Mouse (Mus musculus) heart, postnatal 10 days (tissue): ENCODE measurements around the gene Phf20. TPM values are rescaled to one million over a fixed set of nuclear protein-coding genes. Genes with fewer than 3 reads are reported as not detected.

Source experiments
- DNase-seq, 2 experiments: peaks; one replicate each; pipeline ENCODE4 v3.0.0; 2021
- intact Hi-C: fragments of 180-260 bp; cut with DNase I; formaldehyde crosslinking; loops from one replicate; pipeline ENCODE4 v1.15.1; 2025
- total RNA-seq, 2 experiments: library from RNA; stranded (reverse); gene quantifications; 2 replicates each; pipeline ENCODE4 v1.2.3; 2021

Phf20 gene
- total RNA-seq, 2 experiments from 2014 or later = 20.6 to 27.5 TPM

DNA sequence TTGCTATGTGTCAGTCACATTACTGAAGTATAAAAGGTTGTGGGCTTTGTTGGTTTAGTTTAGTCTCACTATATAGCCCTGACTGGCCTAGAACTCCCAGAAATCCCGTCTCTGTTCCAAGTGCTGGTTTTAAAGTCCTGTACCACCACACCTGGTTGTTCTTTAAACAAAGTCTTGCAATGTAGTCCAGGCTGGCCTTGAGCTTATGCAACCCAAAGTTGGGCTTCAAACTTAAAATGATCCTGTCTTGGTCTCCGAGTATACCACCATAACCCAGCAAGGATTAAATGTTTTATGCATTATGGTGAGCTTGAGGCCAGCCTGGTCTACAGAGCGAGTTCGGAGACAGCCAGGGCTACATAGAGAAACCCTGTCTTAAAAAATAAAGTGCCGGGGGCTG, 113.7 kb downstream of the Phf20 start:
- intact Hi-C loops = no loop called here
- DNase-seq = no peak

DNA sequence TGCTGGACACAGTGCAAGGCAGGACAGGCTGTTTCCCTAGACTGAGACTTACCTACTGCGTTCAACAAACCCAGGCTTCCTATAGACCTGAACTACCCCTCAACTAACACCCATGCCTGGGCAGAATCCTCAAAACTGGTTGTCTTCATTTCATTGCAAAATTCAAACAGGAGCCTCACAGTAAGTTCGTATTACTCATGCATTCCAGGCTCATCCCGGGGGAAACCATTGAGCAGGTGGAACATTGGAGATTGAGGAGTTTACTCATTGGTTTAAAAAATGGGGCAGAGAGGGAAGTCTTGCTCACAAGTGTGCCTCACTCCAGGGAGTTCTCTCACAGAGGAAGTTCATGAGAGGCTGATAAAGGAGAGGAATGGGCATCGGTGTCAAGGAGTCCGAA, 114.2 kb downstream of the Phf20 start:
- intact Hi-C loops = no loop called here
- DNase-seq = no peak

DNA sequence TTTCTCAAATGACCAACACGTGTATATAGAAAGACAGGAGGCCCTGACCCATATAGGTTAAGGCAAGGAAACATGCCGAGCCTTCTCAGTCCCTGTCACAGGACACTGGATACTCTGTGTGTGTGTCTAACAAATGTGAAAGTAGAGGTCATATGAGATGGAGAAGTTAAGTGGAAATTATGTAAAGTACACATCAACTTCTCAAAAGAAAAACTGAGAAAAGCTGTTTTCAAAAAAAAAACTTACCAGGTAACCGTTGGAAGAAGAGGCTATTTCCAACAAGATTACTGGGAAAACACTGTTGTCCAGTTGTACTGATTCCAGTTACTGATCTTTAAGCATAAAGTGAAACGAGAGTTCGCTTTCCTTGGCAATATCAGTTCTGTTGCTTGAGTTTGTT, 114.7 kb downstream of the Phf20 start:
- intact Hi-C loops = no loop called here
- no peak for DNase-seq

DNA sequence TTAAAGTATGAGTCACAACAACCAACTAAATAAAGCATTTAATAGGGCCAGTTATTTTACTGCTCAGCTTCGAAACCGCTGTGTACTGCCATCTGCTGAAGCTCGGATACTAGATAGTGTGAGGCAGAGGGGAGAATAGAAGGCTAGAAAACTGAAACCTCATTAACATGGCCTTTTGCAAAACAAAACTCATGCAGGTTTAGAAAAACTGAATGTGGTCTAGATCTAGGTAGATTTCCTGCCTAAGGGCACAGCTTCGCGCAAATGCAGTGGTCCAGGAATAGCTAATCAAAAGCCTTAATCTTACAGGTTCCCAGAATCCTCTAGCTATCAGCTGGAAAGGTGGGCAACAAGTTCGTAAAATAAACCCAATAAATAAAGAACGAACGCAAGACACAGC, 115.2 kb downstream of the Phf20 start:
- no peak for DNase-seq
- intact Hi-C loops = no loop called here

DNA sequence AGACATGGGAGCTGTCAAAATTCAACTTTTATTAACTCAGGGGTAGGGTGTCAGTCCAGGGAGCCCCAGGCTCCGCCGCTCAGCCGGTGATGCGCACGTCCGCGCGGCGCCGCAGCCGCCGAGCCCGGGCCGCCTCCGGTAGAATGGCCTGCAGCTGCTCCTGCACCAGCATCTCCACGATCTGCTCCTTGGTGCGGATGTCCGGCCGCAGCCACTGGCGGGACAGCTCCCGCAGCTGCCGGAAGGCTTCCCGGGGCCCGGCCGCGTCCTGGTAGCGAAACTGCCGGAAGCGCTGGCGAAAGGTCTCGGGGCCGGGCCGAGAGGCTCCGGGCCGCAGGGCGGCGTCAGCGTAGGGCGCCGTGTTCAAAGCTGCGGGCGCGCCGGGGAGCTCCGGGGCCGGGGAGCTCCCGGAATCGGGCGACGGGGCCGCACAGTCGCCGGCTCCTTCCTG, 115.6 kb downstream of the Phf20 start:
- DNase-seq = peak; percentile 80 to 83
- intact Hi-C loops = no loop called here

DNA sequence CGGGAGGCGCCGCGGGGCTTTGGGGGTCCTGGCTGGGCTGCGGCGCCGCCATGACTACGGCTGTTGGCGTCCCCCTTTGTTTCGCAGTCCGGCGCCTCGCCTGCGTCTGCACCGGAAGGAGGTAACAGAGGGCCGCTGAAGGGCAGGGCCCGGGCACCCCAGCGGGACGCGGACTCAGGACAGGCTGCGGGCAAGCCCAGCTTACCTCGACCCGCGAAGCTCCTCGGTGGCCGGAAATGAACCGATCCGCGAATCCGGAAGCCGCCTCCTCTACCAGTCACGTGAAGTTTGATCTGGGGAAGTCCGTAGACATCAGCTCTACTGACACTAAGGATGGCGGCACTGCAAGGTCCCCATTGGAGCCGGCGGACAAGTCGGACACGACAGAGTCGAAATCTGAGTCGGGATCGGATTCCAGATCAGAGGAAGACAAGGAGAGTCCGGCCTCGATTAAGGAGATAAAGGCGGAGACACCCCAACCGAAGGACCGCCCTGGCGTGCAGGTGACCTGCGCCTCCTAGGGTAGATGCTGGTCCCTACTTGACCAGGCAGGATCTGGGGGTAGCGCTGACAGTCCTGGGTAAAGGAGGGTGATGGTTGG, 116.1 kb downstream of the Phf20 start, which contains the start of the genes Cnbd2 and Scand1:
Gene Cnbd2 (plus strand): TSS at position 3 of the 601 bp plus-strand sequence.
Gene Scand1 (minus strand): TSS at position 408 of the 601 bp plus-strand sequence.
- intact Hi-C loops = no loop called here
- peak; percentile 90 for DNase-seq

DNA sequence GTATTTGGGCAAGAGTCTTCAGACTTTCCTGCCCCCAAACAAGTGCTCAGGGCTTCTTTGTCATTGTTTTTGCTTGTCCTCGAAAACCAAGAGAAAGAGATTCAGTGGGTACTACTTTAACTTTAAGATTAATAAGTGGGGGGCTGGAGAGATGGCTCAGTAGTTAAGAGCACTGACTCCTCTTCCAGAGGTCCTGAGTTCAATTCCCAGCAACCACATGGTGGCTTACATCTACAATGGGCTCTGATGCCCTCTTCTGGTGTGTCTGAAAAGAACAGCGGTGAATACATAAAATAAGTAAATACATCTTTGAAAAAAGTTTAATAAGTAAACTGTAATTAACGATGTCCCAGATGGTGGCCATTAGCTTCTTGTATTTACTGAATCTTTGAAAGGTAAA, 116.9 kb downstream of the Phf20 start:
- intact Hi-C loops = no loop called here
- no peak for DNase-seq

DNA sequence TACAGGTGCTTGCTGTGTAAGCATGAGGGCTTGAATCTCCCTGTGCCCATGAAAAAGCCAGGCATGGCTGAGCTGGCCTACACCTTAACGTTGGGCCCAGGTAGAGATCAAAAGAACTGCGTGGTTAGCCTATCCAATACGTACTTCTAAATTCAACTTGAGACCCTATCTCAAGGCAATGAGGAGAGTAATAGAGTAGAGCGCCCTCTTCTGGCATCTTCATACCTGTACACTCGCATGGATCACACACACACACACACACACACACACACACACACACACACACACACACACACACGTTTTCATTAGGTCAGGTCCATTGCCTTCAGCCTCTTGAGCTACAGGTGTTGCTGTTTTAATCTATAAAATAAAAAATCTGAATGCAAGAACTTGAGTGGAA, 118.5 kb downstream of the Phf20 start:
- DNase-seq = no peak
- intact Hi-C loops = no loop called here

DNA sequence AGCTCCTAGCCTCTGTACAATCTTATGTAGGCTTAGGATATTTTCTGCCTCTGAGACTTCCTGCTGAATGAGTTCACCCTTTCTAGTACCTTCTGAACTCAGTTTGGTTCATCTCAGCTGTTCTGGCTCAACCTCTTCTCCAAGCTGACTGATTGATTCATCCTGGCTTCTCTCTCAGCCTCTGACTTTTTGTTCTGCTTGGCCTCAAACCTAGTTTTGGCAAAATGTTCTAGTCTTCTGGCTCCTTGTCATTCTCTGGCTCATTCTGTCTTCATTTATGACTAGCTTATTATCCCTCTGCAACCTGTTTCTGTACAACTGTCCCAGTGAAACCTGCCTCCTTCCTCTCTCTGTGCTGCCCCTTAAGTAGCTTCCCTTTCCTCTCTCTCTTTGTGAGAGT, 122.2 kb downstream of the Phf20 start:
- intact Hi-C loops = no loop called here
- DNase-seq = peak; percentile 37 to 44

DNA sequence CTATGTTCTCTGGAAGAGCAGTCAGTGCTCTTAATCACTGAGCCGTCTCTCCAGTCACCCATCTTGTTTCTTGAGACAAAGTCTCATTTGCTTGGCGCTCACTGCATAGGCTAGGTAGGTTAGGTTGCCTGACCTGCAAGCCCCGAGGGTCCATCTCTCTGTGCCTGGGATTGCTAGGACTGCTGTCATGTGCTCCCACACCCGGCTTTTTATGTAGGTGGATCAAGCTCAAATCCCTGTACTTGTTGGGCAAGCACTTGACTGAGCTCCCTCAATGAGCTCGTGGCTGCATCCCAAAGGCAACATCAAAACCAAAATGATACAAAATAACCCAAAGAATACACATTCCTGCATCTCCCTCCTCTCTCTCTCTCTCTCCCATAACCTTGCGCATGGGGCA, 125.3 kb downstream of the Phf20 start:
- intact Hi-C loops = no loop called here

DNA sequence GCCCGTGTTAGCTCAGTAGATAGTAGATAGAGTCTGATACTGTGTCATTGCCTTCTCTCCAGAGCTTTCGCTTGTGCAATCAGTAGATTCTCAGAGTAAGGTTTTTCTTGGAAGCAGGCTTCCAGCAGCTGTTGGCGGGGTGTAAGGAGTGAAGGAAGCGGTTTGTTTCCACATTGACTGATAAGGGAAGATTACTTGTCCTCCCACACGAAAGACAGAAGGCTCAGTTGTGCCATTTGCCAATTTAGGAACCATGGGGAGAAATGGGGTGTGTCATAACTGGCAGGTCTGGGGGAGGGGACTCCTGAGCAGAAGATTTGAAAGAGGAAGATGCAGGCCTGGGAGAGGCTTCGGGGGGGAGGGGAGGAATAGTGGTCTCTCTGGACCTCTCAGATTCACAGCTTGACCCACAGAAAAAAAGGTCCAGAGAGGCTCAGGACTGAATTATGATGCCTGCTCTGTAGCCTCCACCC, 127.9 kb downstream of the Phf20 start:
- intact Hi-C loops = no loop called here
- peak; percentile 60 to 61 for DNase-seq

More for the DNA sequence above, 125.3 kb downstream of the Phf20 start:
- no peak for DNase-seq

DNA sequence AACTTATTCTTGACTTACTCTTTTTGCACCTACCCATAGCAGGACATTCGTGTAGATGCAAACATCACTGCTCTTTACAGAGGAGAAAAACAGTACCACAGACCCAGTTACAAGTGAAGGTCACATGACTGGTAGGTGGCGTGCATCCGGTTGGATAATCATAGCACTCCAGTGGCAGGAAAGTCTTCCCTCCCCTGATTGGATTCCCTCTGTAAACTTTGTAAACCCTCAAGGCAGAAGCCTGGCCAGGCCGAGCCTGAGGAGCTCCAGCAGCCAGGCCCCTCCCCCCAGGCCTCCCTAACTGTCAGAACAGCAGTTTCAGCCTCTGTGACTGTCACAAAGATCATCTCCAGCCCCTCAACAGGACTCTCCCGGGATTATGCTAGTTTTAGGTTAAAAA, 128.4 kb downstream of the Phf20 start:
- DNase-seq = peak; percentile 49 to 56
- intact Hi-C loops = no loop called here

DNA sequence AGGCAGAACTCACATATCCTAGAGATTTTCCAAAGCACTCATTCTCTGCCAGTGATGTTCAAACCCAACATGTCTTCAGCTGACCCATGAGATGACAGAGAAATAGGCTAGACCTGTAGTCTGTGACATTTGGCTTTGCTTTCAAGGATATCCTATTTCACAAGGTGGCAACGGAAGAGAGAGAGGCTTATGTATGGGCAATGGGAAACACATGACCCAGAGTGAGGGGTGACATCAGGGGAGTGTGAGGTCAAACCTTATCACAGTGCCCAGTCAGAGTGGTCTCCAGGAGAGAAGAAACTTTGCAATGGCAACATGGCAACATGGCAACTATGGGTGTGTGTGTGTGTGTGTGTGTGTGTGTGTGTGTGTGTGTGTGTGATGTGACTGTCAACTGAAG, 134.4 kb downstream of the Phf20 start:
- intact Hi-C loops = no loop called here
- DNase-seq = no peak

DNA sequence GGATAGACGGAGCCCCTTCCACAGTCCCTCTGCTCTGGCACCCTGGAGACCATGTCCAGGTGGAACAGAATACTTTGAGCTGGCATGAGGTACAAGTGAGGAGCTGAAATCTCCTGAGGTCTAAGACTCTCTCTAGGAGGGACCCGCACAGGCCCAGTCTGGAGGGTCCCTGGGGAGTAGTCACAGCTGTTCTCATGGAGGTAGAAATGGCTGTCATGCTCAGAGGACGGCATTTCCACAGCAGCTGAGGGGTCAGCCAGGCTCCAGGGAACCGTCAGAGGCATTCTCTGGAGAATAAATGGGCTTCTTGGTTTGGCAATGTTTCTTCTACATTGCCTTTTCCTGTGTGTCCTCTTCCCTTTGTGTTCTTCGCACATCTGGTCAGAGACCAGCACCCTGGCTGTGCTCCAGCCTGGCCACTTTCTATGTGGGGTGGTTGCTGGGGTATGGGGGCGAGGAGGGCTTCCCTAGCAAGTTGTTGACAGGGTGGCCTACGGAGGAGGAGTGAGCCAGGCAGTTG, 135.2 kb downstream of the Phf20 start:
- intact Hi-C loops = no loop called here
- no peak for DNase-seq

DNA sequence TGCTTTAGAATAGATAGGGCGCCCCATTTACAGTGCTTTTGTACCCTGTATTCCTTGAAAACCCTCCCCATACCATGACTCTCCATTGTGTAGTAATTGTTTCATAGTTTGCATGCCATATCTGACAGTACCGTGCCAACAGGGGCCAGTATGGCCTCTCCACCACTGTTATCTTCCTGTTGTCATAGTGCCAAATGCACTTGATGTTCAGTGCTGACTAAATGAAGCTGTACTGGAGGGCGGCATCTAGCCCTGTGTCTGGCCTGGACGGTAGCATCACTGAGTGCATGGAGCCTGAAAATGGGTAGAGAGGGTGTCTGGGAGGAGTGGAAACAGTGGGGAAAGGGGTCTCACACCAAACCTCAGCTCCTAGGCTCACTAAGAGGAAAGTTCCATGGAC, 143.8 kb downstream of the Phf20 start:
- DNase-seq = no peak
- intact Hi-C loops = loop anchor here (5.0 kb wide), 1 partner anchor 157 kb away; no protein-coding TSS in a partner anchor

DNA sequence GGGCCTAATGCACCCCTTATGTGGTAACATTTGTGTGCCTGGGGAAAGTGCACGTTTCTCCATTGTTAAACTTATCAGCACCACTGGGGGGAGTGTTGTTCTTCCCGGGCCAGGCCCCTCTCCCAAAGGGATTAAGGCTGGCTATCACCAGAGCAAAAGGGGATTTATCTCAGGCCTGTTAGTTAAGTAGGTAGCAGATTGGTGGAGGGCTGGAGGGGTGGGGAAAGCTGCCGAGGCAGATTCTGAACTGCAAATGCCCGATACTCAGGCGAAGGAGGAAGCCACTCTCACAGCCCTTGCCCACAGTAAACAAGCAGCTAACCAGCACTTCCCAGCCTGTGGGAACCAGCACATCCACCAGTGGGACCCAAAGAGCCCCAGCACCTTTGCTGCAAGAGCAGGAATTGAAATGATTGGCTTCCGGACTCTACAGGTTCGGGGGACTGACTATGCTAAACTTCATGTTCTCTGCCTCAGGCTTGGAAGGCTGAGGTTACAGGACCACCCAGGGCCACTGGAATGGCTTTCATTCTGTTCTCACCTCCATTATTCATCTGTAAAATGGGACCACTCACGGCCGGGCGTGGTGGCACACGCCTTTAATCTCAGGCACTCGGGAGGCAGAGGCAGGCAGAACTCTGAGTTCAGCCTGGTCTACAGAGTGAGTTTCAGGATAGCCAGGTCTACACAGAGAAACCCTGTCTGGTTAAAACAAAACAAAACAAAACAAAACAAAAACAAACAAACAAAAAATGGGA, 148.7 kb downstream of the Phf20 start:
- intact Hi-C loops = loop anchor here (1.0 to 5.0 kb wide), 2 partner anchors 152 to 170 kb away; no protein-coding TSS in a partner anchor
- DNase-seq = peak; percentile 43 to 56

DNA sequence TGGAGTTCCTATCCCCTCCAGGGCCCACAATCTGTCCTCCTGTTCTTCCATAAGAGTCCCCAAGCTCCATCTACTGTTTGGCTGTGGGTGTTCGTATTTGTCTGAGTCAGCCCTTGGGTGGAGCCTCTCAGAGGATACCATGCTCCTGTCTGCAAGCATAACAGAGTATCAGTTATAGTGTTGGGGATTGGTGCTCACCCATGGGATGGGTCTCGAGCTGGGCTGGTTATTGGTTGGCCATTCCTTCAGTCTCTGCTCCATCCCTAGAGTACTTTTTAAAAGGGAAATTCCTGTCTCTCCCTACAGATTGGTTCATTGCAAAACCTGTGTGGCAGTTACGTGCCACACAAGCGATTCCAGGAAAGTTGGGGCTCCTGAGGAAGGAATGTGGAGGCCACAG, 152.5 kb downstream of the Phf20 start:
- intact Hi-C loops = no loop called here
- DNase-seq = no peak

DNA sequence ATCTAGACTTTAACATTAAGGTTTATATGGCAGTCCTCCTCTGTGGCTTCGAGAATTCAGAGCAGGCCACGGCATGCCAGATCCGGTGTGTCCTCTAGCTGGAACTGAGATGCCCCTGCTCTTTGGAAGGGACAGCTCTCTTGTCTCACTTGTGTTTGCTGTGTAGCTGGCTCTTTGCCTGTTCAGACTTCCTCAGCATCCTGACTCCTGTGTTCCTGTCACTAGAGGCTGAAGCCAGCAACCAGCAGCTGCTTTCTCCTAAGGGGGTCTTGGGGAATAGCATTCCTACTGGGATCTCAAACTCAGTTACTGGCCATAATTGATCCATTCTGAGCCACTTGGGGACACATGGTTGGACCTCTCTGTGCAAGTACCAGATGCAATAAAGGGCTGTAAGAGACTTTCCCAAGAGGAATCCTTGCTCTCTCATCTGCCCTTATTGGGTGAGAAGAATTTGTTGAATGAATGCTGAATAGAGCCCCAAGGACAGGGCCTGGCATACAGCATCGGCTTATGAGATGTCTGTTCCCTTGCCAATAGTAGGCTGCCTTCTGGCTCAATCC, 153.1 kb downstream of the Phf20 start:
- peak in 1 of 2 experiments; percentile 24 for DNase-seq
- intact Hi-C loops = no loop called here

DNA sequence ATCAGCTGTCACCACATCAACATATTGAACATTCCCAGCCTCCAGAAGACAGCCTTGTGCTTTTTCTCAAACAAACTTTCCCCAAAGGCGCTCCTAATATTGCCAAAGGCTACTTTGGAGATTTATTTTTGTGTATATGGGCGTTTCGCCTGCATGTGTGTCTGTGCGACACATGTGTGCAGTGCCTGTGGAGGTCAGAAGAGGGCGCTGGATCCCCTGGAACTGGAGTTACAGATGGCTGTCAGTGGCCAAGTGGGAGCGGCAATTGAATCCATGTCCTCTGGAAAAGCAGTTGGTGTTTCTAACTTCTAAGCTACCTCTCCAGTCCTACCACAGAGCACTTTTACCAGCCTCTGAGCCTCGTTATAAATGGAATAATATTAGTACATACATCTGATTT, 155.0 kb downstream of the Phf20 start:
- DNase-seq = no peak
- intact Hi-C loops = no loop called here

DNA sequence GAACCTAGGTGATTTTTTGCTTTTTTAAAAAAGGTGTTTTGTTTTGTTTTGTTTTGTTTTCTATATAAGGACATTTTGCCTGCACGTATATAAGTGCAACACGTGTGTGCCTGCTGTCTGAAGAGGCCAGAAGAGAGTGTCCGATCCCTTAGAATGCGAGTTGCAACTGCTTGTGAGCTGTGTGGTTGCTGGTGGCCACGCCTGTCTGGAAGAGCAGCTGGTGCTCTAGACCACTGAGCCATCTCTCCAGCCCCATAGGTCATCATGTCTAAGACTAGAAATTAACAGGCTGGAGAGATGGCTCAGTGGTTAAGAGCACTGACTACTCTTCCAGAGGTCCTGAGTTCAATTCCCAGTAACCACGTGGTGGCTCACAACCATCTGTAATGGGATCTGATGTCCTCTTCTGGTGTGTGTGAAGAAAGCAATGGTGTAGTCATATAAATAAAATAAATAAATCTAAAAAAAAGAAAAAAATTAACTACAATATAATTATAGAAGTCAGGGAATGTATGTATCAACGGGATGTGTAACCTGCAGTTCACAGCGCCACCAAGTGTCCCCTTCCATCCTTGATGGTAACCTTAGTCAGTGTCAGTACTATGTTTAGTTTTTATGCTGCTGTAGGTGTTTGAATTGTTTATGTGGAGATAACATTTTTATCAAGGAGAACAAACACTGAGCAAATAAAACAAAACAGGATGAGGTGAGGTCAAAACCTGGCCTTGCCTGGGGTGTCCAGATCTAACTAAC, 156.3 kb downstream of the Phf20 start:
- DNase-seq = no peak
- intact Hi-C loops = no loop called here

DNA sequence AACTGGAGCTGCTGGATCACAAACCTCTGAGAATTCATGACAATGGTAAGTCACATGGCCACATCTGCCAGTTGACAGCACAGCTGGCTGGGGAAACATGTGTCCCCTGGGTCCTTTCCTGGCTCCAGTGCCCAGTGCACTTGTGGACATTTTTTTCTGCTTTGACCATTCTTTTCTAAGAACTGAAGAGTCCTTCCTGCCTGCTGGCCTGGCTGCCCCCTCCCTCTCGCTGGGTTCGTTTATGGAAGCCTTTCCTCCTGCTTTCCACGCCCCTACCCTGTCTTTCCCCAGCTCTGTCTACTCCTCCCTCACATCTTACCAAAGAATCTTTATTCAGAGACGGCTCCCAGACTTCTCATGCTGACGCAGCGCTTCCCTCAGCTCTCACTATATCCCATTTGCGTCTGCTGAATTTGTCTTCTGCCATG, 157.0 kb downstream of the Phf20 start:
- DNase-seq = peak; percentile 44 to 75
- intact Hi-C loops = no loop called here
